Mouse (Mus musculus) forebrain, embryonic 16.5 days (tissue): ENCODE measurements around the gene Cbfa2t3. TPM values are rescaled to one million over a fixed set of nuclear protein-coding genes. Genes with fewer than 3 reads are reported as not detected.
A peak's percentile ranks its signal among the peaks of the same experiment; 100 is the strongest.

Source experiments
- ATAC-seq: fragments of 200-750 bp; cut with Nextera tagmentation; 2 replicates; pipeline ENCODE4 v1.8.0; 2017; ENCODE audit warnings: mild to moderate bottlenecking, moderate library complexity
- H3K27ac ChIP-seq: fragments of 300-500 bp; sonication (generic); 2 replicates; pipeline ENCODE4 v1.5.1; 2014; ENCODE audit warnings: low read length, control low read depth
- H3K27me3 ChIP-seq: fragments of 300-500 bp; sonication (generic); replicated peaks from 2 replicates; pipeline ENCODE4 v1.6.1; 2014; ENCODE audit warnings: low read length; ENCODE audit not compliant: control insufficient read depth, insufficient read depth
- H3K36me3 ChIP-seq: fragments of 300-500 bp; sonication (generic); 2 replicates; pipeline ENCODE4 v1.6.1; 2014; ENCODE audit not compliant: control insufficient read depth, insufficient read depth
- H3K4me1 ChIP-seq: fragments of 300-500 bp; sonication (generic); replicated peaks from 2 replicates; pipeline ENCODE4 v1.6.1; 2014; ENCODE audit warnings: low read length; ENCODE audit not compliant: control insufficient read depth, insufficient read depth
- H3K4me2 ChIP-seq: fragments of 300-500 bp; sonication (generic); 2 replicates; pipeline ENCODE4 v1.6.1; 2014; ENCODE audit warnings: mild to moderate bottlenecking, low read length, control low read depth
- H3K4me3 ChIP-seq: fragments of 300-500 bp; sonication (generic); replicated peaks from 2 replicates; pipeline ENCODE4 v1.5.1; 2014; ENCODE audit warnings: mild to moderate bottlenecking, low read length, control low read depth
- H3K9ac ChIP-seq: fragments of 300-500 bp; sonication (generic); replicated peaks from 2 replicates; pipeline ENCODE4 v1.6.1; 2014; ENCODE audit warnings: low read depth, low read length, control low read depth
- H3K9me3 ChIP-seq: fragments of 300-500 bp; sonication (generic); 2 replicates; pipeline ENCODE4 v1.6.1; 2016; ENCODE audit warnings: low read length; ENCODE audit not compliant: control insufficient read depth
- WGBS: fragments of 180-500 bp; shearing (Covaris S2); extraction: QIAGEN DNeasy Blood & Tissue Kit; methylation state at CpG from one replicate; pipeline ENCODE4 v1.1.7; 2014; 5-methylcytosine and 5-hydroxymethylcytosine counted together
- polyA plus RNA-seq: library from polyadenylated mRNA; unstranded; fragments of >200 nt; fragmentation: Nextera tagmentation; extraction: Ambion mirVana; gene quantifications from 2 replicates; pipeline ENCODE4 v1.2.1, GENCODE M21; 2015

Cbfa2t3 gene
- polyA plus RNA-seq: 11.6 and 13.8 TPM in 2 replicates

GRCm38 (mm10) chr8:122699005-122699492 lies at the start of gene Cbfa2t3:
Cbfa2t3 (minus strand) TSS chr8:122699109.
- Histone ChIP-seq H3K4me2 (no peak within 1 kb of the TSS), H3K4me1 (no peaks in the 10 kb centered on the region), H3K27ac (no peak within 1 kb of the TSS), H3K27me3 (no peaks in the 10 kb centered on the region), H3K36me3 (no peaks in the 10 kb centered on the region), H3K4me3 (no peak within 1 kb of the TSS), H3K9me3 (no peaks in the 10 kb centered on the region), H3K9ac (no peak within 1 kb of the TSS)
- WGBS: 67% methylated on average over 13 of the region's 13 CpGs
- no peak for ATAC-seq

GRCm38 (mm10) chr8:122747825-122748224 lies 48.9 kb upstream of the Cbfa2t3 start:
- Histone ChIP-seq H3K9me3 (no peaks in the 10 kb centered on the region), H3K27me3 (no peaks in the 10 kb centered on the region), H3K4me1 (peaks cover 86% of the 10 kb centered on the region), H3K4me3 (no peak overlapping the region), H3K9ac (no peak overlapping the region), H3K36me3 (no peaks in the 10 kb centered on the region), H3K27ac (no peak overlapping the region), H3K4me2 (no peak overlapping the region)
- whole genome bisulfite sequencing: 92% methylated on average over 1 of the region's 1 CpGs
- no peak for ATAC-seq

- 25% methylated on average over 7 of the region's 7 CpGs for WGBS
- H3K36me3 ChIP-seq: no peaks in the 10 kb centered on the region
- no peaks in the 10 kb centered on the region for H3K27me3 ChIP-seq
- ATAC-seq: no peak
- H3K4me2 ChIP-seq: peak overlapping the region; percentile 37; the same call in 1 of the 2 replicates
- peak overlapping the region; percentile 96 for H3K27ac ChIP-seq
- peaks cover 86% of the 10 kb centered on the region for H3K4me1 ChIP-seq
- no peak overlapping the region for H3K4me3 ChIP-seq
- no peak overlapping the region for H3K9ac ChIP-seq
- H3K9me3 ChIP-seq: no peaks in the 10 kb centered on the region
These were observed 47.5 kb upstream of the Cbfa2t3 start for GRCm38 (mm10) chr8:122746439-122746838.

GRCm38 (mm10) chr8:122745750-122746275 lies 46.9 kb upstream of the Cbfa2t3 start:
- peak overlapping the region; percentile 96 for H3K27ac ChIP-seq
- H3K4me3 ChIP-seq: no peak overlapping the region
- H3K4me2 ChIP-seq: peak overlapping the region; percentile 37
- no peaks in the 10 kb centered on the region for H3K27me3 ChIP-seq
- no peaks in the 10 kb centered on the region for H3K36me3 ChIP-seq
- ATAC-seq: peak; percentile 66
- H3K9me3 ChIP-seq: no peaks in the 10 kb centered on the region
- H3K4me1 ChIP-seq: peaks cover 84% of the 10 kb centered on the region
- 3% methylated on average over 16 of the region's 16 CpGs for WGBS
- peak overlapping the region; percentile 47 for H3K9ac ChIP-seq

- peaks cover 78% of the 10 kb centered on the region for H3K4me1 ChIP-seq
- H3K27ac ChIP-seq: peak overlapping the region; percentile 96
- peak overlapping the region; percentile 47 for H3K9ac ChIP-seq
- H3K36me3 ChIP-seq: no peaks in the 10 kb centered on the region
- peak overlapping the region; percentile 7 for H3K4me3 ChIP-seq
- H3K9me3 ChIP-seq: no peaks in the 10 kb centered on the region
- H3K4me2 ChIP-seq: peak overlapping the region; percentile 37
- ATAC-seq: peak; percentile 24
- 8% methylated on average over 17 of the region's 17 CpGs for WGBS
- H3K27me3 ChIP-seq: no peaks in the 10 kb centered on the region
These were observed 46.3 kb upstream of the Cbfa2t3 start for GRCm38 (mm10) chr8:122745022-122745749.

- WGBS: 2% methylated on average over 19 of the region's 19 CpGs
- peak overlapping the region; percentile 50 for H3K9ac ChIP-seq
These were observed 43.6 kb upstream of the Cbfa2t3 start for GRCm38 (mm10) chr8:122742471-122742870.

GRCm38 (mm10) chr8:122739102-122739725 lies 40.3 kb upstream of the Cbfa2t3 start:
- H3K4me2 ChIP-seq: no peak overlapping the region
- ATAC-seq: no peak
- H3K9ac ChIP-seq: peak overlapping the region; percentile 35
- peak overlapping the region; percentile 75 for H3K27ac ChIP-seq
- no peaks in the 10 kb centered on the region for H3K27me3 ChIP-seq
- no peak overlapping the region for H3K4me3 ChIP-seq
- H3K9me3 ChIP-seq: no peaks in the 10 kb centered on the region
- H3K4me1 ChIP-seq: peaks cover 91% of the 10 kb centered on the region
- WGBS: 23% methylated on average over 11 of the region's 11 CpGs
- no peaks in the 10 kb centered on the region for H3K36me3 ChIP-seq

More at GRCm38 (mm10) chr8:122742471-122742870, 43.6 kb upstream of the Cbfa2t3 start:
- peaks cover 91% of the 10 kb centered on the region for H3K4me1 ChIP-seq
- 0 out of 2 replicates have a peak overlapping the region, but pooled peaks have one; percentile 8 for H3K4me3 ChIP-seq
- no peaks in the 10 kb centered on the region for H3K27me3 ChIP-seq
- no peaks in the 10 kb centered on the region for H3K9me3 ChIP-seq
- H3K4me2 ChIP-seq: peak overlapping the region; percentile 46
- H3K27ac ChIP-seq: peak overlapping the region; percentile 96
- peak; percentile 66 for ATAC-seq
- no peaks in the 10 kb centered on the region for H3K36me3 ChIP-seq

- Histone ChIP-seq H3K4me1 (peaks cover 86% of the 10 kb centered on the region), H3K9me3 (no peaks in the 10 kb centered on the region), H3K36me3 (no peaks in the 10 kb centered on the region), H3K4me3 (no peak overlapping the region), H3K27ac (peak overlapping the region; percentile 78), H3K9ac (peak overlapping the region; percentile 45), H3K4me2 (no peak overlapping the region), H3K27me3 (no peaks in the 10 kb centered on the region)
- WGBS: 20% methylated on average over 6 of the region's 6 CpGs
- ATAC-seq: peak; percentile 34
These were observed 39.0 kb upstream of the Cbfa2t3 start for GRCm38 (mm10) chr8:122737886-122738285.

- Histone ChIP-seq H3K4me3 (no peak overlapping the region), H3K9me3 (no peaks in the 10 kb centered on the region), H3K4me2 (no peak overlapping the region), H3K27me3 (no peaks in the 10 kb centered on the region), H3K27ac (peak overlapping the region; percentile 38; the same call in 1 of the 2 replicates), H3K9ac (no peak overlapping the region), H3K4me1 (peaks cover 78% of the 10 kb centered on the region), H3K36me3 (no peaks in the 10 kb centered on the region)
- no peak for ATAC-seq
- 41% methylated on average over 4 of the region's 4 CpGs for WGBS
These were observed 38.2 kb upstream of the Cbfa2t3 start for GRCm38 (mm10) chr8:122737071-122737470.
